Mouse (Mus musculus) bone marrow, adult 2 months (tissue): ENCODE data around the gene Meis2.

Experiments used
- CTCF ChIP-seq: fragments of 200-500 bp; IDR thresholded peaks from 2 replicates; pipeline ENCODE4 v1.5.1; 2011; ENCODE audit warnings: low read length, control low read depth; ENCODE audit not compliant: control insufficient read depth, insufficient read depth
- POLR2A ChIP-seq: fragments of 200-500 bp; IDR thresholded peaks from 2 replicates; pipeline ENCODE4 v1.6.1; 2011; ENCODE audit warnings: low read depth, mild to moderate bottlenecking, control low read depth, low read length, borderline replicate concordance; ENCODE audit not compliant: control insufficient read depth

DNA sequence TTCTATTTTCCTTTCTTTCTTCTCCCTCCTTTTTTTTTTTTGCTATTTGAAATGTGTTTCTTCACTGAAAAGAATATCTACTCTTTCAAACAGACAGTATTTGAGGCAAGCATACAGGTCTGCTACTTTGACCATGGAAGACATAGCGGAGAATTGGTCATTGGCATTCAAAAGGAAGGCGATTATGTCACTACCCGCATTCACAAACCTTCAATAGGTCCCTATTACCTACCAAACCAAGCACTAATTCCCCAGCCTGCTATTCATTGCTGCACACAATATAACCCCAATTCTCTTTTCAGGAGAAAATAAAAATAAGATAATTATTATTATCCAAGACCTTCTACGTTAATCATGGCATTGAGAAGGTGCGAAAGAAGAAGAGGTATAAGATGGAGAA, 30.3 kb downstream of the Meis2 start:
- no peak for TF ChIP-seq POLR2A
- no peak for TF ChIP-seq CTCF
